In the genomic region with DNA sequence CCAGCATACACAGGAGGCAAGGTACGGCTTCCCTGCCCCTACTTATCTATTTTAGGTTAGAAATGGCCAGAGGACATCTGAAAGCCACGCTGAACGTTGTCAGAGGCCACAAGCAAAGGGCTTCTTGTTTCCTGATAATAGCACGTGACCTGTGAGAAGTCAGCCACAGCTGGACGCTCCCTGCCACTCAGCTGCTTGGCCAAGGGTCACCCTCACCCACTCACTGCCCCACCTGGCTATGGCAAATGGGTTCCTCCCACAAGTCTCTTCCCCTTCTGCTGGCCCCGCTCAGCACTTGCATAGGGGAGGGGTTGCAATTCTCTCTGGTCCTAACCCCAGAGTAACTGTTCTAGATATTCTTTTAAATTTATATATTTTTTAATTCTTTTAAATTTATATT, we compare ENCODE assay signal across 28 mouse cellular contexts. TPM values are rescaled to one million over a fixed set of nuclear protein-coding genes. Genes with fewer than 3 reads are reported as not detected.
DNase-seq lines count a peak whose midpoint lies in the region; ATAC-seq and TF ChIP-seq lines count a peak whose summit lies in the region.
"Had no signal": no experiment of that assay in that cellular context is flagged by ENCODE, and none has a peak within 500 bp of the region (broad histone marks: within the 10 kb centered on the region; RNA-seq: fewer than 3 reads in every experiment).

No protein-coding gene starts in this region.

- H3K4me1 ChIP-seq in heart, postnatal 0 days (ENCODE audit: control insufficient read depth, insufficient read depth), result no peaks in the 10 kb centered on the region; the same call in 1 of the 2 replicates
- H3K4me1 ChIP-seq in kidney, postnatal 0 days (replicated peaks; ENCODE audit: insufficient read depth, low read length), result peaks cover 33% of the 10 kb centered on the region; the same call in 1 of the 2 replicates

- peak; percentile 17; the same call in 1 of the 2 replicates for ATAC-seq in heart, postnatal 0 days (ENCODE audit: insufficient read depth, low read depth)
- ATAC-seq in kidney, postnatal 0 days (replicated peaks; ENCODE audit: low FRiP score, low read depth), result peak; percentile 73
- ATAC-seq: CD4-positive, CD25-positive, alpha-beta regulatory T cell, adult 4 months; forebrain, embryonic 13.5 days had no signal

- no peak for TF ChIP-seq CTCF in heart, postnatal 0 days (IDR thresholded peaks at IDR 0.05; ENCODE audit: low read depth)
- no peak for TF ChIP-seq CTCF in kidney, postnatal 0 days (IDR thresholded peaks at IDR 0.05; ENCODE audit: low read depth)

- no peak overlapping the region for H3K27ac ChIP-seq in heart, postnatal 0 days (ENCODE audit: low read depth)
- no peak overlapping the region; the same call in 1 of the 2 replicates for H3K27ac ChIP-seq in kidney, postnatal 0 days
- H3K27ac ChIP-seq: embryonic facial prominence, embryonic 10.5 days; forebrain, embryonic 13.5 days; heart, embryonic 15.5 days; hindbrain, embryonic 13.5 days; limb, embryonic 13.5 days; lung, embryonic 15.5 days; midbrain, embryonic 12.5 days; neural tube, embryonic 12.5 days; stomach, embryonic 15.5 days had no signal

- H3K27me3 ChIP-seq in heart, postnatal 0 days (ENCODE audit: control insufficient read depth, insufficient read depth, low read length), result no peaks in the 10 kb centered on the region
- H3K27me3 ChIP-seq in kidney, postnatal 0 days (ENCODE audit: insufficient read depth, low read length), result no peaks in the 10 kb centered on the region
- H3K27me3 ChIP-seq: embryonic facial prominence, embryonic 15.5 days; forebrain, embryonic 13.5 days; heart, embryonic 15.5 days; hindbrain, embryonic 13.5 days; lung, embryonic 15.5 days; midbrain, embryonic 12.5 days; neural tube, embryonic 12.5 days; stomach, embryonic 15.5 days had no signal

- DNase-seq in heart, postnatal 0 days (ENCODE audit: low spot score), result no peak
- DNase-seq in heart, adult 9 months (ENCODE audit: low spot score in 2 of 2), result no peak
- peak; percentile 22 for DNase-seq in retina, embryonic 14.5 days (ENCODE audit: low spot score)
- DNase-seq in retina, postnatal 1 day, result no peak
- peak; percentile 60 for DNase-seq in kidney, postnatal 0 days (ENCODE audit: low spot score)
- DNase-seq in adrenal gland, adult (ENCODE audit: inconsistent age in 2 of 2, low spot score in 1 of 2), result no peak
- DNase-seq in ovary, postnatal 14 days (ENCODE audit: low spot score), result no peak
- DNase-seq: adrenal gland, adult 2 months; cerebellum, adult 8-10 months; gastrocnemius, postnatal 25 days; heart, adult 11 months; heart, postnatal 36 days; right cerebral cortex, postnatal 14 days; thymus, adult 18-20 months; thymus, postnatal 25 days had no signal

- whole genome bisulfite sequencing in heart, postnatal 0 days, result 40% methylated on average over 6 of the region's 6 CpGs
- 44% methylated on average over 6 of the region's 6 CpGs for WGBS in kidney, postnatal 0 days

- no peak overlapping the region for H3K9ac ChIP-seq in heart, postnatal 0 days (replicated peaks; ENCODE audit: low read depth, low read length)
- no peak overlapping the region for H3K9ac ChIP-seq in kidney, postnatal 0 days (ENCODE audit: low read depth, low read length)
- H3K9ac ChIP-seq: embryonic facial prominence, embryonic 15.5 days; forebrain, embryonic 13.5 days; heart, embryonic 15.5 days; hindbrain, embryonic 13.5 days; limb, embryonic 13.5 days; lung, embryonic 15.5 days; midbrain, embryonic 12.5 days; neural tube, embryonic 12.5 days; stomach, embryonic 15.5 days had no signal

- no peaks in the 10 kb centered on the region for H3K36me3 ChIP-seq in heart, postnatal 0 days (replicated peaks; ENCODE audit: control insufficient read depth, insufficient read depth, low read length)
- no peaks in the 10 kb centered on the region for H3K36me3 ChIP-seq in kidney, postnatal 0 days (ENCODE audit: insufficient read depth, low read length)
- H3K36me3 ChIP-seq: heart, embryonic 15.5 days; hindbrain, embryonic 13.5 days; limb, embryonic 13.5 days; lung, embryonic 15.5 days; midbrain, embryonic 12.5 days; neural tube, embryonic 12.5 days; stomach, embryonic 15.5 days had no signal

- no peak overlapping the region for H3K4me3 ChIP-seq in heart, postnatal 0 days (ENCODE audit: low read depth, low read length)
- H3K4me3 ChIP-seq in kidney, postnatal 0 days (replicated peaks; ENCODE audit: low read depth, low read length), result no peak overlapping the region
- H3K4me3 ChIP-seq: embryonic facial prominence, embryonic 10.5 days; embryonic facial prominence, embryonic 15.5 days; forebrain, embryonic 13.5 days; heart, embryonic 15.5 days; hindbrain, embryonic 13.5 days; limb, embryonic 13.5 days; lung, embryonic 15.5 days; midbrain, embryonic 12.5 days; myocyte; neural tube, embryonic 12.5 days; stomach, embryonic 15.5 days had no signal

- TF ChIP-seq EP300 in heart, postnatal 0 days (IDR thresholded peaks at IDR 0.05; ENCODE audit: low read depth), result no peak

- H3K9me3 ChIP-seq in heart, postnatal 0 days (replicated peaks; ENCODE audit: control insufficient read depth, low read length), result no peaks in the 10 kb centered on the region
- no peaks in the 10 kb centered on the region for H3K9me3 ChIP-seq in kidney, postnatal 0 days (replicated peaks; ENCODE audit: low read length)
- H3K9me3 ChIP-seq: embryonic facial prominence, embryonic 10.5 days; embryonic facial prominence, embryonic 15.5 days; forebrain, embryonic 13.5 days; heart, embryonic 15.5 days; hindbrain, embryonic 13.5 days; limb, embryonic 13.5 days; lung, embryonic 15.5 days; midbrain, embryonic 12.5 days; neural tube, embryonic 12.5 days; stomach, embryonic 15.5 days had no signal

- H3K4me2 ChIP-seq in heart, postnatal 0 days (ENCODE audit: low read depth, low read length), result no peak overlapping the region
- no peak overlapping the region for H3K4me2 ChIP-seq in kidney, postnatal 0 days (ENCODE audit: low read length)
- H3K4me2 ChIP-seq: embryonic facial prominence, embryonic 15.5 days; forebrain, embryonic 13.5 days; heart, embryonic 15.5 days; hindbrain, embryonic 13.5 days; limb, embryonic 13.5 days; liver, embryonic 11.5 days; lung, embryonic 15.5 days; midbrain, embryonic 12.5 days; neural tube, embryonic 12.5 days; stomach, embryonic 15.5 days had no signal

RNA-seq across cellular contexts. Expression of gene Nxn, which starts 43.5 kb away (rescaled TPM):
- 35.6 and 50.7 TPM in 2 replicates for total RNA-seq in heart, postnatal 0 days (2014; rRNA removed; ENCODE audit: low replicate concordance)
- polyA plus RNA-seq in heart, postnatal 0 days (2015; fragmentation: Nextera tagmentation; extraction: Ambion mirVana), result 10.6 TPM in 2 replicates
- polyA plus RNA-seq in kidney, postnatal 0 days (2015; fragmentation: Nextera tagmentation; extraction: Ambion mirVana), result 23.7 and 26.0 TPM in 2 replicates

RNA-seq across cellular contexts. Expression of gene Timm22, which starts 51.3 kb away (rescaled TPM):
- 20.1 and 42.8 TPM in 2 replicates for total RNA-seq in heart, postnatal 0 days (2014; rRNA removed; ENCODE audit: low replicate concordance)
- polyA plus RNA-seq in heart, postnatal 0 days (2015; fragmentation: Nextera tagmentation; extraction: Ambion mirVana), result 90.5 and 99.9 TPM in 2 replicates
- polyA plus RNA-seq in kidney, postnatal 0 days (2015; fragmentation: Nextera tagmentation; extraction: Ambion mirVana), result 122 and 128 TPM in 2 replicates

Comparison
In these comparisons a context has a peak if more than half of its experiments do, and no peak if none do; other contexts are left out.
1. DNase-seq: peak in retina, embryonic 14.5 days (single experiment) and kidney, postnatal 0 days (single experiment); none in heart, postnatal 0 days (single experiment), heart, adult 9 months (0 of 2), retina, postnatal 1 day (single experiment), adrenal gland, adult (0 of 2) and ovary, postnatal 14 days (single experiment).